Comparison of ENCODE assay signal across 9 mouse cellular contexts in genomic region chr3:95450408-95450807, GRCm38 (mm10). TPM values are rescaled to one million over a fixed set of nuclear protein-coding genes. Genes with fewer than 3 reads are reported as not detected.
A peak's percentile ranks its signal among the peaks of the same experiment; 100 is the strongest.
DNase-seq lines count a peak whose midpoint lies in the region; ATAC-seq and TF ChIP-seq lines count a peak whose summit lies in the region.
"Had no signal": no experiment of that assay in that cellular context is flagged by ENCODE, and none has a peak within 500 bp of the region (broad histone marks: within the 10 kb centered on the region; RNA-seq: fewer than 3 reads in every experiment).

No protein-coding gene starts in this region.

- 0 out of 2 replicates have a peak, but pooled peaks have one; percentile 43 for ATAC-seq in intestine, embryonic 14.5 days (replicated peaks; ENCODE audit: low FRiP score, low TSS enrichment, low read depth)
- ATAC-seq in intestine, embryonic 16.5 days: no peak
- peak; percentile 62 to 77 for ATAC-seq in hematopoietic stem cell, adult 5-6 weeks (replicated peaks in 1 of 2; ENCODE audit: insufficient read depth in 1 of 2, low FRiP score in 2 of 2, low TSS enrichment in 1 of 2, low read depth in 1 of 2, poor library complexity in 2 of 2, severe bottlenecking in 2 of 2)
- peak; percentile 46; the same call in 1 of the 2 replicates for ATAC-seq in liver, embryonic 12.5 days

- no peak overlapping the region for H3K27ac ChIP-seq in intestine, embryonic 14.5 days (ENCODE audit: low read depth)
- H3K27ac ChIP-seq in intestine, embryonic 16.5 days (ENCODE audit: low read length): no peak overlapping the region
- H3K27ac ChIP-seq in ES-E14 (ENCODE audit: insufficient read depth, low read depth, low read length, poor library complexity, severe bottlenecking): no peak overlapping the region
- H3K27ac ChIP-seq in liver, embryonic 12.5 days: no peak overlapping the region

- no peaks in the 10 kb centered on the region for H3K9me3 ChIP-seq in intestine, embryonic 14.5 days (ENCODE audit: control insufficient read depth, low read length)
- H3K9me3 ChIP-seq in intestine, embryonic 16.5 days (ENCODE audit: control insufficient read depth, low read length): no peaks in the 10 kb centered on the region
- no peaks in the 10 kb centered on the region for H3K9me3 ChIP-seq in ES-E14 (ENCODE audit: control insufficient read depth, insufficient read depth, low read depth, low read length)
- no peaks in the 10 kb centered on the region for H3K9me3 ChIP-seq in liver, embryonic 12.5 days (replicated peaks)

- WGBS in intestine, embryonic 14.5 days: 52% methylated on average over 1 of the region's 1 CpGs
- 32% methylated on average over 1 of the region's 1 CpGs for WGBS in intestine, embryonic 16.5 days
- 51% methylated on average over 1 of the region's 1 CpGs for WGBS in liver, embryonic 12.5 days (ENCODE audit: insufficient replicate concordance)

- H3K4me3 ChIP-seq in intestine, embryonic 14.5 days (ENCODE audit: low read depth, low read length): no peak overlapping the region
- no peak overlapping the region for H3K4me3 ChIP-seq in intestine, embryonic 16.5 days (ENCODE audit: low read length)
- H3K4me3 ChIP-seq in ES-E14 (ENCODE audit: insufficient read depth in 1 of 2, low read depth in 1 of 2, low read length in 2 of 2, poor library complexity in 1 of 2, severe bottlenecking in 1 of 2): no peak overlapping the region
- H3K4me3 ChIP-seq in liver, embryonic 12.5 days: no peak overlapping the region
- H3K4me3 ChIP-seq: myocyte had no signal

- H3K36me3 ChIP-seq in intestine, embryonic 14.5 days (ENCODE audit: control insufficient read depth, insufficient read depth, low read length): peaks cover 51% of the 10 kb centered on the region
- peaks cover 6% of the 10 kb centered on the region for H3K36me3 ChIP-seq in intestine, embryonic 16.5 days (ENCODE audit: control insufficient read depth, insufficient read depth, low read length)
- H3K36me3 ChIP-seq in ES-E14 (ENCODE audit: control insufficient read depth, insufficient read depth, low read length, poor library complexity, severe bottlenecking): peaks cover 11% of the 10 kb centered on the region
- peaks cover 67% of the 10 kb centered on the region for H3K36me3 ChIP-seq in liver, embryonic 12.5 days

- in situ Hi-C loops in ES-E14 (cut with MboI; ENCODE audit: low sequenced_read_pairs in 2 of 2, unreplicated experiment in 2 of 2): no loop called here

- no peak overlapping the region for H3K4me2 ChIP-seq in intestine, embryonic 14.5 days (ENCODE audit: low read length)
- H3K4me2 ChIP-seq in intestine, embryonic 16.5 days (ENCODE audit: low read depth, low read length): no peak overlapping the region
- no peak overlapping the region for H3K4me2 ChIP-seq in liver, embryonic 12.5 days

- H3K9ac ChIP-seq in intestine, embryonic 14.5 days (ENCODE audit: low read length): no peak overlapping the region
- H3K9ac ChIP-seq in intestine, embryonic 16.5 days (ENCODE audit: low read depth, low read length): no peak overlapping the region
- H3K9ac ChIP-seq in ES-E14 (ENCODE audit: insufficient read depth, low read depth, low read length, poor library complexity, severe bottlenecking): no peak overlapping the region
- H3K9ac ChIP-seq in liver, embryonic 12.5 days: no peak overlapping the region

- peak; percentile 70 for DNase-seq in intestine, embryonic 14.5 days (ENCODE audit: low spot score)
- no peak for DNase-seq in ES-E14 (ENCODE audit: low read depth, low spot score)
- DNase-seq in cerebellum, adult 8-10 months: peak; percentile 39
- peak; percentile 16 for DNase-seq in retina, adult 2 months (ENCODE audit: low read depth, low spot score)
- no peak for DNase-seq in ovary, postnatal 36 days (ENCODE audit: low spot score)

- H3K4me1 ChIP-seq in intestine, embryonic 14.5 days (replicated peaks; ENCODE audit: control insufficient read depth, insufficient read depth, low read length): no peaks in the 10 kb centered on the region
- H3K4me1 ChIP-seq in intestine, embryonic 16.5 days (ENCODE audit: control insufficient read depth, insufficient read depth, low read length): no peaks in the 10 kb centered on the region
- H3K4me1 ChIP-seq in ES-E14 (ENCODE audit: control insufficient read depth in 2 of 2, insufficient read depth in 2 of 2, low read length in 2 of 2, poor library complexity in 1 of 2): peaks cover 0 to 3% of the 10 kb centered on the region in 2 experiments; a peak in 1 of 4 replicates
- H3K4me1 ChIP-seq in liver, embryonic 12.5 days: peaks cover 4% of the 10 kb centered on the region

- no peaks in the 10 kb centered on the region for H3K27me3 ChIP-seq in intestine, embryonic 14.5 days (replicated peaks; ENCODE audit: control insufficient read depth, insufficient read depth, low read length)
- H3K27me3 ChIP-seq in intestine, embryonic 16.5 days (replicated peaks; ENCODE audit: control insufficient read depth, insufficient read depth, low read length): no peaks in the 10 kb centered on the region
- H3K27me3 ChIP-seq in liver, embryonic 12.5 days (replicated peaks): no peaks in the 10 kb centered on the region

TF ChIP-seq in ES-E14, 5 proteins besides CTCF, POLR2A, EP300 and RAD21:
- TF ChIP-seq HCFC1 (IDR thresholded peaks at IDR 0.05; ENCODE audit: borderline replicate concordance, insufficient read depth, low read length) (no peak), ZNF384 (IDR thresholded peaks at IDR 0.05; ENCODE audit: low read depth, low read length) (no peak), MAFK (IDR thresholded peaks at IDR 0.05; ENCODE audit: insufficient read depth, low read depth, low read length) (0 out of 2 replicates have a peak, but pooled peaks have one; percentile 26), CHD2 (IDR thresholded peaks at IDR 0.05; ENCODE audit: low read depth, low read length) (no peak)

RNA-seq across cellular contexts. Expression of gene Arnt, which starts 16.2 kb away (rescaled TPM):
- polyA plus RNA-seq in intestine, embryonic 14.5 days (2014; fragmentation: Nextera tagmentation; extraction: Ambion mirVana): 31.0 and 37.1 TPM in 2 replicates
- 30.8 and 31.9 TPM in 2 replicates for polyA plus RNA-seq in intestine, embryonic 16.5 days (2015; fragmentation: Nextera tagmentation; extraction: Ambion mirVana)
- total RNA-seq in ES-E14 (2012; rRNA removed): 25.1 and 28.8 TPM in 2 replicates
- 28.8 and 29.3 TPM in 2 replicates for total RNA-seq in hematopoietic stem cell, adult 5-6 weeks (2017)
- polyA plus RNA-seq in liver, embryonic 12.5 days (2016; fragmentation: Nextera tagmentation; extraction: Ambion mirVana): 22.8 and 25.8 TPM in 2 replicates

RNA-seq across cellular contexts. Expression of gene 4930558C23Rik, which starts 47.8 kb away (rescaled TPM):
- not detected in 2 replicates for polyA plus RNA-seq in intestine, embryonic 14.5 days (2014; fragmentation: Nextera tagmentation; extraction: Ambion mirVana)
- not detected in 2 replicates for polyA plus RNA-seq in intestine, embryonic 16.5 days (2015; fragmentation: Nextera tagmentation; extraction: Ambion mirVana)
- 0.31 TPM in 1 of 2 replicates, not detected in the other for total RNA-seq in ES-E14 (2012; rRNA removed)
- total RNA-seq in hematopoietic stem cell, adult 5-6 weeks (2017): not detected in 2 replicates
- polyA plus RNA-seq in liver, embryonic 12.5 days (2016; fragmentation: Nextera tagmentation; extraction: Ambion mirVana): not detected in 2 replicates
- polyA plus RNA-seq: myocyte had no signal

RNA-seq across cellular contexts. Expression of gene Ctsk, which starts 48.6 kb away (rescaled TPM):
- 8.1 and 9.3 TPM in 2 replicates for polyA plus RNA-seq in intestine, embryonic 14.5 days (2014; fragmentation: Nextera tagmentation; extraction: Ambion mirVana)
- 8.0 and 8.7 TPM in 2 replicates for polyA plus RNA-seq in intestine, embryonic 16.5 days (2015; fragmentation: Nextera tagmentation; extraction: Ambion mirVana)
- total RNA-seq in ES-E14 (2012; rRNA removed): 0.22 and 0.69 TPM in 2 replicates
- total RNA-seq in hematopoietic stem cell, adult 5-6 weeks (2017): not detected in 2 replicates
- 1.4 and 1.7 TPM in 2 replicates for polyA plus RNA-seq in liver, embryonic 12.5 days (2016; fragmentation: Nextera tagmentation; extraction: Ambion mirVana)

Comparison
In these comparisons a context has a peak if more than half of its experiments do, and no peak if none do; other contexts are left out.
1. DNase-seq: peak in intestine, embryonic 14.5 days (single experiment), cerebellum, adult 8-10 months (single experiment) and retina, adult 2 months (single experiment); none in ES-E14 (single experiment) and ovary, postnatal 36 days (single experiment).